Mouse (Mus musculus): ENCODE data around the gene Skida1.

Gene Skida1

DNA sequence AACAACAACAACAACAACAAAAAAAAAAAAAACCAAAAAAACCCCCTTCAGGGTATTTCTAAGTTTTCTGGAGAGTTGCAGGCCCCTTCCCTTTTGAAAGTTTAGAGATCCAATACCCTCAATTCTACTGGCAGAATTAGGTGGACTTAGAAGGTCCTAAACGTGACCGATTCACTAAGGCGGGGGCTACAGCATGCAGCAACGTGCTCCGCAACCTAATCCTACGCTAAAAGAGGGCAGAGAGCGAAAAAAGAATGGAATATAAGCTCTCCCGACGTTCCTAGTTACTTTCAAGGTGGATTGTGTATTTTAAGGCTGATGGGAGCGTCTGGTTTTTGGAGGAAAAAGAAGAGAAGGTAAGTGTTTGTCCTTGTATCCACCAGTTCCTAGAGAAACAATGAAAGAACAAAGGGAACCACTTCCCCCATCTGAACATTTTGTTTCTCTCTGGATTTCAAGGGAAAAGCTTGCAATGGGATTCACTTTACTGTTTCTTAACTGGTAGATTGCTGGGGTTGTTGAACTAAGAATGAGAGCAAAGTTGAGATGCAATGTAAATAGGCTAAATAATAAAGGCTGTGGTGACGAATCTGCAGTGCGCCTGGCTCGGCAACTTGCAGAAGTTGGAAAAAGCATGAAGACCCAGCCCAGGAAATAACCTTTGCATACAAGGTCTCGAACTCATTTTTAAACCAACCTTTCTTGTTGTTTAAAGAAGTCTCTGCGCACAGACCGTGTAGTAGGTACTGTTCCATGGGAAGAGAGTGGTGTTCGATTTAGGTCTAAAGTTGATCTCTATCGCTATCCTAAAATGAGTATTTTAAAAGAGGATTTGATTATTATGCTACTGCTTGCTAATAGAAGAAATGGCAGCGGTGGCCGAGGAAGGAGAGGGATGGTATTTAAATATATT lies 6.4 kb upstream of the Skida1 start, which contains the start of gene Mllt10:
TSS of gene Mllt10 (plus strand) at position 222 of the 913 bp plus-strand sequence.
- no peak for ATAC-seq (ENCODE audit: low TSS enrichment)

DNA sequence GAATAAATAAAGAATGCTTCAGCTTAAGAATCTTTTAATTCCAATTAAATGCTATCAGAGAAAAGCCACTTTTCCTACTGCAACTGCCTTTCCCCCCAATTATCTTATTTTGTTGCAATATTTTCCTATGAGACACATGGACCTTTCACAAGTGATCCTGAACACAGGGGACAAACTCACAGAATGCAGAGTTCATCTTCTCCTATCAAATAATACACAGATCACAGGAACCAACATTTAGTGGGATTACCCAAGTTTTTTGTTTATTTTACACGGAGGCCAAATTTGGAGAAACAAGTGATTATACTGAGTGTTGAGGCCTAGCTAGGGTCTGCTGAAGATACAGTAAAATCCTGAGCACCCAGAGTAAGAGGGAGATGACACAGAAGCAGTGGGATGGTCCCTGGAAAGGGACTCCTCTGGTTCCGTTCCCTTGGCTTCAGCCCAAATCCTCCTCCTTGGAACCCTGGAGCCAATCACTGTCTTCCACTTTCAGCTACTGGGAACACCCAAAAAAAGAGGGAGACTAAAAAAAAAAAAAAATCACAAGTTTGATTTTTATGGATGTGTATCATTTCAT lies 5.2 kb upstream of the Skida1 start:
- no peak for ATAC-seq (ENCODE audit: low TSS enrichment)

DNA sequence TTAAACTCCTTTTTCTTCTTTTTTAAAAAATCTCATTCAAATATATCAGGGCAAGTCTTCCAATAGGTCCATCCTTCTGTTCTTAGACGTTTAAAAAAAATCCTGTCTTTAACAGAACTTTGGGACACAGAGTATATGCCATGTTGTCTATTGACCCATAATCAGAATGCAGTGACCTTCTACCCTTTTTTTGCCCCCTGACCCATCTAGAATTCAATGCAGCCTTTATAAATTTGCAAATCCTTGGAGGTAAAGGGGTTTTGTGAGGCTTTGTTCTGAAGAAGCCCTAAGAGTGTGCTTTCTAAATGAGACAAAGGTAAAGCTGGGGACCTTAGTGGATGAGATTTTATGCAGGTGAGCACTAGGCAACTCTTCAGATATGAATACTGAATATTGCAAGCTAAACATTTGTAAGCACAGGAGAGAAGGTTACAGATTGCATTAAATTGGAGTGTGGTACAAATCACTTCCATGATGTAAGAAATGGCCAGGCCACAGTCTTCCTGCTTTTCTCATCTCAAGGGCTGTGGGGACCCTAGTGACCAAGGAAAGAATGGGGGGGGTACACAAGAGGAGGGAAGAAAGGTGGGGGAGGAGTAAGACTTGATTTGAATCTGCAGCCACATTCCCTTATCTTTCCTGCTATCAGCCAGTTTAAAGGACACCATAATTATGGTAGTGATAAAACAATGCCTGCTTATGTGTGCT lies 4.5 kb upstream of the Skida1 start:
- ATAC-seq (ENCODE audit: low TSS enrichment) = no peak

DNA sequence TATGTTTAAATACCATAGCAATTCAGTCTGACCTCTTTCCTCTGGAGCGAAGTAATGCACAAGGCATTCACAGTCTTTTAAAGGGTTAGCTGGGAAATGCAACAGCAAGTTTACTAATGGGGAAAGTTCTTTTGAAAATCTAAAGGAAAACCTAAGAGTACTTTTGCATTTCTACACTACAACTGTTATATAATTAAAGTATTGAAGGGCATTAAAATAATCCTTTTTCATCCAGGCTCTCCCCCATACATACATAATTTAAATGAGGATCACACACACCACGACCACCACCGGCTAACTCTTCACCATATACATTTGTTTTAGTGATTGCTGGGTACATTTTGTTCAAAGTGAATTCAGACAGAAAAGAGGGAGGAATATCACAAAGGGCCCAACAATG lies 3.7 kb upstream of the Skida1 start:
- ATAC-seq (ENCODE audit: low TSS enrichment) = no peak

DNA sequence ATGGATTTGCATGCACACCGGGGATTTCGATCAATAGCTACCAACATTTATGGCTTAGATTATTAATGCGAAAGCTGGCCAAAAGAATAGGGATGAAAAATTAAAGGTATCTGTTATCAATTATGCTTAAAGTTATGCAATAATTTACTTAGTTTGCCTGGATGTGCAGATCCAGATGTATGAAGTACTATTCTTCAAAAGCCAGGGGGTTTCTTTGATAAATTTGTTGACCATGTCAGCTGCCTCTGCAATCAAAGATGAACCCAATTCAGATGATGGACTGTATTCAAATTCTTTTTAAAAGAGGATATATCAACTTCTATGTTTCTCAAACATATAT lies 3.0 kb upstream of the Skida1 start:
- ATAC-seq (ENCODE audit: low TSS enrichment) = no peak

DNA sequence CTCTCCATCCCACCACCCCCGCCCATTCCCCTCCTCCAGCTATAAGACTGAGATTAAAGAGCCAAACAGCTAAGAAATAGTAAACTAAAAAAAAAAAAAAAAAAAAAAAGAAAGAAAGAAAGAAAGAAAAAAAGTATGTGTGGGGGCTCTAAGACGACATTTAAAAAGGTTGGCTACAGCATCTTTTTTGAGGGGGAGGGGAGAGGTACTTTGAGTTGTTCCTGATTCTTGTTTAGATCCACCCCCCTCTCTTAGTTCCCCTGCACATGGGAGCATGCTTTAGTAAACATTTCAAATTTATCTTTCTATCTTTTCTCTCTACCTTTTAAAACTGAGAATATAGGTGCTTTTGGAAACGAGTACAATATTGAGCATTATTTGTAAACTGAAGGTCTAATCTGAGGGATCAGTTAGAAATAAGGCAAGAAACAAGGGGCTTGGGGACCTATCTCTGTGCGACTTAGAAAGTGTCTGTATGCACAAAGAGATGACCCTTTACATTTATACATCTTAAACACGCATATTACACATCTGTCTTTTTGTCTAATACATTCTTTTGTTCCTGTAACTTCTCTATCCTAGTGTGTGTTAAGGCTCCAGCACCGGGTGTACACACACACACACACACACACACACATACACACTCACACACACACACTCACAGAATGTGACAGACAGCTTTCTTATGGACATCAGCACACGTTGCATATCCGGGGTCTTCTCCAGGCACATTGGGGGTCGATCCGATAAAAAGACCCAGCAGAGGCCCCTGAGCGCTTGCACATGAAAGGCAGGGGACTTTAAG lies 2.4 kb upstream of the Skida1 start:
- ATAC-seq (ENCODE audit: low TSS enrichment) = no peak

DNA sequence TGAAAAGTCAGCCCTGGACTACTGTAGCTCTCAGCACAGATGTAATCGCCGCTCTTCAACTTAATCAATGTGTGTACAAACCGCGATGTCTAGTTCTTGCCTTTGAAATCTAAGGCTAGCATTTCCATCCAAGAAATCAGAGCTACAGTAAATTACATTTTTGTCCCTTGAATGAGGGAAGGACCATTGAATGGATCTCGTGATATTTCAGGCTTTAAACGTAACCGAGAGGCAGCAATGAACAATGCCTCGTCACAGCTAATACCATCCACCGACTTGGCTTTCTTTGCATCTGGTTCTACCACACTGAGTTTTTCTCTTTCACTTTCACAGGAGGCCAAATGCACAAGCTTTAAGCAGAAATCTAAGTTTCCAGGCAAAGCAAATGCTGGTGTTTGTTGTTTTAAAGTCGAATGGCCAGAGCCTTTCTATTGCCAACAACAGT lies 1.7 kb upstream of the Skida1 start:
- no peak for ATAC-seq (ENCODE audit: low TSS enrichment)

DNA sequence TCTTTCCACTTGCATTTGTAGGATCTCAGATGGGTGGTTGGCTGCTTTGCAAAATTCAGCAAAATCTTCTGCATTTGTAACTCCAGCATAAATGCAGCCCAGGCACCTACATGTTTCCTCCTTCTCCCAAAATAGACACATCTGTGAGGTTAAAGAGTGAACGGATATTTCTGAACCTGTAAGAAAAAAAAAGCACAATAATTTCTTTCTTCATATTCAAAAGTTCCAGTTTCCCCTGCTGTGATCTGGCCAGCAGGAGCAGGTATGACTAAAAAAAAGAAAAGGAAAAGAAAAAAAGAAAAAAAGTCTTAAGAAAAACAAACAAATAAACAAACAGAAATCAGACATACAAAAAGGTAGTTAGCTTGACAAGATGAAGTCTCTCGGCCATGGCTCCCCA lies 1.2 kb upstream of the Skida1 start:
- no peak for ATAC-seq (ENCODE audit: low TSS enrichment)

DNA sequence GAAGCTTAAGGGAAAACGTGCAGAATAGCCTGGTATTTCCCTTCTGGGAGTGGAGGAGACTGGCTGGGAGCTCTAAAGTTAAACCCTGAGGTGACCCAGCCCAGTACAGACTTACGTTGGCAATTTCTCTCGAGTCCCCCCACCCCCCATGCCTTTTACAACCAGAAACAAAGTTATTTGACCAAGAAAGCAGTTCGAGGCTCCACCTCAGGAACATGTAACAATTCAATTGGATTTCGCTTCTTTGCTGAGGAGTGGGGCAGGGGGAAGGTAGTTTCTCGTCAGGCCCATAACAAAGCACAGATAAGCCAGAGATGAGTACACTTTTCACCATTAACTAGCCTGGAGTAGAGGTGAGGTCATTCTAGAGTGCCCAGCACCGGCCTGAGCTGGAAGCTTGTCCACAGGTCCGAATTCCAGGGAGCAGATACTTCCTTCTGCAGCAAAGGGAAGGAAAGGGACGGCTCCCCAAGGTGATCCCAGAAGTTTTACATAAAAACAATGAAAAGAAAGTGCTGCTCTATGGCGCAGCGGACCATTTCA lies 499 bp upstream of the Skida1 start:
- no peak for ATAC-seq (ENCODE audit: low TSS enrichment)

DNA sequence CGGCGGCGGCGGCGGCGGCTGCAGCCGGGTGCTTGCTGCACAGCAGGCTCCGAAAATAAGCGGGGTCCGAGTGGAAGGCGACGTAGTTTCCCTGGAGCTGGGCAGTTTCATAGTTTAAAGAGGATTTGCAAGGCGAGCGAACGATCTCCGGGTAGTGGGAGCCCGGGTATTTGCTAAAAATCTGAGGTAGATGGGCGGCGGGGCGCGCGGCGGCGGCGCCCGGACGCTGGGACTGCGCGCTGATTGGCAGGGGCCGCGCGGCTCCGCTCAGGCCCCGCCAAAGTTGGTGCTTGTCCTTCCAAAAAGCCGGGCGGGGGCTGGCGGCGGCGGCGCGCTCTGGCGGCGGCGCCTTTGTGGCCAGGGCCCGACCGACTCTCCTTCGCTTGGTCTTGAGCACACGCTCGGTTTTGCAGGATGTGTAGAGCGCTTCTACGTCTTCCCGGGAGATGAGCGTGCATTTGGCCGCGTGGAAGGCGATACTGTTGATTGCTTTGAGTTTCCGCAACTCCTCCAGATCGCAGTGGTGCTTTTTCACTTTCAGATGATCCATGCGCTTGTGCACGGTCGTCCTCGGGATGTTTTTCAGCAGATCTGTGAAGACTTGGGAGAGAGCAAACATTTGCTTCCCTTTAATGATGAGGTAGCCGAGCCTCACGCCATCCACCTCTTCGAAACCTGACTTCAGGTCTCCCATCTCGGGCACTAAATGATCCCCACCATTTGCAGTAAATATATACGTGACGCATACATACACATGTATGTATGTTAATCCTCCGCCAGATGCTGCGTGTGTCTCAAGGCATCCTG lies 1.0 kb downstream of the Skida1 start:
- peak; percentile 72 for ATAC-seq (ENCODE audit: low TSS enrichment)

DNA sequence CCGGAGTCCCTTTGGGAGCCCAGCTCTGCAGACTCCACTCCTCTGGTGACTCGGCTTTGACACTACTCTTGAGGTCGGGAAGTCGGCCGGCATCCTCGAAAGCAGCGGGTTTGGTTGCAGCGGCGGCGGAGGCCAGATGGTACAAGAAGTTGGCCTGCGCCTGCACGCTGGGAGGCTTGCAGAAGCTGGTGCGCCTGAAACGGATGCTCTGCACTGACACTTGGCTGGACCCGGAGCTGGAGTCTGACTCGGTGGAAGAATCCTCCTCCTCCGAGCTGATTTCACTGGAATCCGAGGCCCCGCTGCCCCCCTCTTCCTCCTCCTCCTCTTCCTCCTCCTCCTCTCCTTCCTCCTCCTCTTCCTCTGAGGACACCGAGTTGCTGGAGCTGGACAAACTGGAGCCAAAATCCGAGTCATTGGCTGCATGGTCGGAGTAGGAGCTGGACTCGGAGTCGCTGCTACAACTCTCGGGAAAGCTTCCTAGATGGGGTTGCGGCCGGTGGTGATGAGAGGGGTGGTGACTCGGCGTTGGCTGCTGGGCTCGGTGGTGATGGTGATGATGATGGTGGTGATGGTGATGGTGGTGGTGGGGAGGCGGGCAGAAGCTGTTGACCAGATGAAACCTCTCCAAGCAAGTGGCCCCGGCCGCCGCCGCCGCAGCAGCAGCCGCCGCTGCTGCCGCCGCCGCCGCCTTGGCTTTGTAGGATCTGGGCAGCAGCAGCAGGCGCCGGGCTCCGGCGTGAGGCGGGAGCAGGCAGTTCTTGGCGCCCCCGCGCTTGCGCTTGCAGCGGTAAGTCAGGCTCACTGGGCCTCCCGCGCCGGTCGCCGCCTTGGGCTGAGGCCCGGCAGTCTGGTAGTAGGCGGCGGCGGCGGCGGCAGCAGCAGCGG lies 1.8 kb downstream of the Skida1 start:
- peak; percentile 80 for ATAC-seq (ENCODE audit: low TSS enrichment)

DNA sequence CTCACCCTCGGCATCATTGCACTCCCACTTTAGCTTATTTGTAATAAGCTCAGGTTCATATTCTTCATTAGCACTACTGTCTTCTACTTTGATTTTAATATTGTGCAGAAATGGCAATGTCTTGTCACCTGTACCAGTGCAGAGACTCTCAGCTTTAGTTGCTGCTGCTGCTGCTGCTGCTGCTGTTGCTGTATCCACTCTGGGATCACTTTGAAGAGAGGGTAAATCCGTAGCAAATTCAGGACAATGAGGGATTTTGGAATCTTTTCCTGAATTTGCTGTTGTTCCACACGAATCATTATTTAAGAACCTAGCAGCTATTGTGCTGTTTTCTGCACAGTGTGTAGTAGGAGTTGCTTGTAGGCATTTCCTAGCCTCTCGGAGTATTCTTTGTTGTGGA lies 2.7 kb downstream of the Skida1 start:
- ATAC-seq (ENCODE audit: low TSS enrichment) = no peak

DNA sequence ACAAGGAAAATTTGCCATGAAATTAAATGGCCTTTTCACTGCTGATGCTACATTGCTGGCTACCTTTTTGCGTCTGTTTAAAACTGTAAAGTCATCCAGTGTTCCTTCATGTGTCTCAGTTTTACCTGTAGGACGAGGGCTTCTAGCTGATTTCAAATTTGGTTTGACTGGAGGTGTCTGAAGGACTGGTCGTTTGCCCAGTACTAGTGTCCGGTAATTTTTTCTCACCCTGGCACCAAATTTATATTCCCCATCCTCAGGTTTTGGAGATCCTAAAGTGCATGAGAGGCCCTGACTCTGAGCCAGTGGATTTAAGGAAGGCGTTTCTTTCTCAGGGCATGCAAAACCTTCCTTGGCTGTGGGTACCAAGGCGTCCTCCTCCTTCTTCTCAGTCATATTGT lies 3.1 kb downstream of the Skida1 start:
- ATAC-seq (ENCODE audit: low TSS enrichment) = no peak

DNA sequence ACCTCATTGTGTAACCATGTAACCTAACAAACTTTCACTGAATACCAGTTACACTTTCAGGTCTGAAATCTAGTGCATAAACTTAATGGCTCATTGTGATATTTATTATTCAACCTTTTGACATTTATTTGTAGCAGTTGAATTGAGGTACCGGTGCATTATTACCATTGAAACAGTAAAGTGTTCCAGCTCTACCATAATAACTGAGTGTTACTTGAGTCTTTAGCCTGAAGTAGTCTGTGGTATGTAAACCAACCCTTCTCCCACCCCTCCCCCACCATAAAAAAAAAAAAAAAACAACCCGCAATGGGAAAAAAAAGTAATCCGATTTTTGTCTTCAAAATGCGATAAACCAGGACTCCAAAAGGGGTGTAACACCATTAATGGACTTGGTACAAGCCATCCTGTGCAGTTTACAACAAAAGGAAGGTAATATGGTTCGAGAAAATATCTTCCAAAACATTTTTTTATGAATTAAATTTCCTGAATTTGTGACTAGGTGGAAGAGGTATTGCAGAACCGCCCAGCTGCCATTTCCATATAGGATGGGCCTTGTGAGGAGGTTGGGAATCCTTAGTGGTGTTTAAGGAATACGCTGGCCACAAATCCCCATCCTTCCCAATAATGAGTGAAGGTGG lies 3.6 kb downstream of the Skida1 start:
- ATAC-seq (ENCODE audit: low TSS enrichment) = no peak

DNA sequence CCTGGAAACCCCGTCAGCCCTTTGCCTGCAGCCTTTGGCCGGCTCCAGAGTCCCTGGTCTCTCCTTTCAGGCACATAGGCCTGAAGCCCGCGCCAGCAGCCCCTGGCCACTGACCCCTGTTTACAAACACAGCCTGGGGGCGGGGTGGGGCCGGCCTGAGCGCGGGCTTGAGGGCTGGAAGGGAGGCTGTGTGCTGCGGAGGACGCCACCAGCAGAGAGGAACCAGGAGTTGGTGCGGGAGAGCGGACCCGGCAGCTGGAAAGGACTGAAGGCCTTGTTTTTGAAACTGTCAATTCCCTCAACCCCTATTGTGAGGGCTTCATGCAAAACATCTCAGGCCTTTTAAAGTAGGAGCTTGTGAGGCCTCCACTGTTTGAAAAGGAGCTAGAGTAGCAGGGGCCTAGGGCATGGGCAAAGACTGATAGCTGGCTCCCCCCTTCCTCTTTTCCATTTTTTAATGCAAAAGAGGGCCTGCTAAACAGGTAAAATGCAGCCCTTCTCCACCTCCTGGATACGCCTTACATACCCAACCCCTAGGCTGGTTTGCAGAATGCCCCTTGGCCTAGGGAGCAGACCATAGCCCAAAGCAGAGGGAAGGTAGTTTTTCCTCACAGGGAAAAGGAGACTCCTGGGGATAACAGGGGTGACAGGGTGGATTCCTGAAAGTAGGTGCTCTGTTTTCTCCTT lies 7.5 kb downstream of the Skida1 start:
- no peak for ATAC-seq (ENCODE audit: low TSS enrichment)

DNA sequence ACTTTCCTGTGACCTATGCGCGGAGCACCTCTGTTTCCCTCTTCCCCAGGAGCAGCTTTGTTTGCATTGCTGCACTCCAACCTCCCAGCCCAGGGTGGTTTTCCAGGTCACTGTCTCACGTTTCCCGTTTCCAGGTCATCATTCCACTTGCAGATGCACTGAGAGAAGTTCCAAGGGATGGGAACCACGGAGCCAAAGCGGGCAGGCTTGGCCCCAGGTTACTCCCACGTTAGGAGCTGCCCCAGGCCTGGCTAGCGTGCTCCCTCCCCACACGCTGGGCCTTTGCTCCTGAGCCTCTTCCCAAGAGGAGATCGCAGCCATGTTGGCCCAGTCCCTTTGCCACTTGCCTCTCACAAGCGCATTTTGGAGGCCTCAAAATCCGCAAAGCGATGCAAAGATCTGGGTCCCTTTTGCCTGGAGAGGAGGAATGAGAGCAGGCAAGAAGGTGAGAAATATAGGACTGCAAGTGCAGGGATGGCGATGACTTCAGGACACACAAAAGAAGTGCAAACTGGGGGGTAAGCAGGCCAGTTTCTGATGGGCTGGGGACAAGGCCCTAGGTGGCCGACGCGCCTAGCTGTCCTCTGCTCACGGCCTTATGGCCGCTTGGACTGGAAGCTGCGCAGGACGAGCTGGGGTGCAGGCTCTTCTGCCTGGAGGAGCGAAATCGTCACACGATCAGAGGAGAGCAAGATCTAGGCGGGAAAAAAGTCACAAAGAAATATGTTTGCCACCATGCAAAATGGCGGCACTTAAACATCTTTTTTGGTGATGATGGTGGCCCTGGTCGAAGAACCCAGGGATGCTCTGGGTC lies 8.3 kb downstream of the Skida1 start:
- ATAC-seq (ENCODE audit: low TSS enrichment) = no peak

DNA sequence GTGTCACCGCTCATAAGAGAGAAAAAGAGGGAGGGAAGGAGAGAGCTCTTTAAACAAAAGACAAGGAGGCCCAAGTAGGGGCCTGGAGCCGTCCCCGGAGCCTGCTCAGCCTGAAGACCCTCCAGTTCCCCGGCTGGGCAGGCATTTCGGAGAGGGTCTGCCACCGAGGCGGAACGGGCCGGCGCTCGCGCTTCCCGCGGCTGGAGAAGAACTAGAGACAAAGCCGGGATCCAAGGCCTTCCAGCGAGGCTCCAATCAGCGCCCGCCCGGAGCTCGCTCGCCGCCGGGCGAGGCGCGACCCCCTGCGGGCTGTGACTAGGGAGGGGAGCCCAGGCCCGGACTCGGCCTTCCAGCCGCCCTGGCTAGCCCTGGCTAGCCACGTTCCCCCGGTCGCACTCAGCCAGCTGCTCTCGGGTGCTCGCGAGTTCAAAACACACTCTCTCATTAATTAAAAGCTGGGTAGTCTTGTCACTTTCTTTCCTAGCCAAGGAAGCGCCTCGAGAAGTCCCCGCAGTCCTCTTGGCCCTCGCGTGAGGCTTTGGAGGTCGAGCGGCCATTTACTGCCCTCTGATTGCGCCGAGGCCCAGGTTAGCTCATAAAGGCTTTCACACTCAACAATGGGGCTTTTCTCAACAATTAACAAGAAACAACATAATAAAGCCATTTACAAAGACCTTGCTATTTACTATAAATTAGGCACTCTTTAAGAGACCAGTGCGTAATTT lies 9.1 kb downstream of the Skida1 start:
- ATAC-seq (ENCODE audit: low TSS enrichment) = no peak
